Mouse (Mus musculus) C2C12 (cell line): ENCODE results near the gene Pidd1.

Source experiments
- CEBPB ChIP-seq: IDR thresholded peaks from one replicate; pipeline ENCODE4 v1.6.1; 2011; ENCODE audit warnings: low read depth, mild to moderate bottlenecking, control low read depth, moderate library complexity
- CTCF ChIP-seq: IDR thresholded peaks from one replicate; pipeline ENCODE4 v1.5.1; 2011; ENCODE audit not compliant: control insufficient read depth, insufficient read depth, insufficient read length
- FOSL1 ChIP-seq: IDR thresholded peaks from one replicate; pipeline ENCODE4 v1.8.0; 2011; ENCODE audit warnings: mild to moderate bottlenecking, low read length; ENCODE audit not compliant: poor library complexity, insufficient read depth, severe bottlenecking
- MAX ChIP-seq: IDR thresholded peaks from one replicate; pipeline ENCODE4 v1.6.1; 2011; ENCODE audit warnings: mild to moderate bottlenecking, control low read depth
- MYOD1 ChIP-seq: IDR thresholded peaks from one replicate; pipeline ENCODE4 v1.6.1; 2011; ENCODE audit warnings: low read depth; ENCODE audit not compliant: control insufficient read depth, insufficient read length
- MYOG ChIP-seq: IDR thresholded peaks from one replicate; pipeline ENCODE4 v1.6.1; 2011; ENCODE audit not compliant: control insufficient read depth, insufficient read length; ENCODE audit errors: extremely low read depth
- USF1 ChIP-seq: IDR thresholded peaks from one replicate; pipeline ENCODE4 v1.6.1; 2011; ENCODE audit warnings: low read depth, mild to moderate bottlenecking, control low read depth, moderate library complexity

GRCm38 (mm10) chr7:141457236-141457635 is 13.4 kb upstream of the Pidd1 start:
- TF ChIP-seq MAX (no peak), CTCF (no peak), MYOD1 (no peak), USF1 (no peak), CEBPB (no peak), MYOG (no peak), FOSL1 (no peak)
